Mouse (Mus musculus): Measurements from ENCODE around the gene Pabpn1l.
A peak's percentile ranks its signal among the peaks of the same experiment; 100 is the strongest.

The Pabpn1l gene

GRCm38 (mm10) chr8:122622727-122623126 lies at the start of gene Pabpn1l:
TSS of gene Pabpn1l (minus strand) at chr8:122622739.
- no peak for DNase-seq

- DNase-seq, result no peak
Measured at GRCm38 (mm10) chr8:122671894-122672293, 49.4 kb upstream of the Pabpn1l start.

- no peak for DNase-seq
Measured at GRCm38 (mm10) chr8:122670718-122671117, 48.2 kb upstream of the Pabpn1l start.

- no peak for DNase-seq
Measured at GRCm38 (mm10) chr8:122670001-122670400, 47.5 kb upstream of the Pabpn1l start.

- no peak for DNase-seq
Measured at GRCm38 (mm10) chr8:122669370-122669769, 46.8 kb upstream of the Pabpn1l start.

GRCm38 (mm10) chr8:122667854-122668253 lies 45.3 kb upstream of the Pabpn1l start:
- DNase-seq, result no peak

- no peak for DNase-seq
Measured at GRCm38 (mm10) chr8:122666827-122667226, 44.3 kb upstream of the Pabpn1l start.

- no peak for DNase-seq
Measured at GRCm38 (mm10) chr8:122666338-122666764, 43.8 kb upstream of the Pabpn1l start.

GRCm38 (mm10) chr8:122665667-122666316 lies 43.3 kb upstream of the Pabpn1l start:
- DNase-seq, result no peak

GRCm38 (mm10) chr8:122665221-122665620 lies 42.7 kb upstream of the Pabpn1l start:
- DNase-seq, result no peak

- no peak for DNase-seq
Measured at GRCm38 (mm10) chr8:122663670-122664069, 41.1 kb upstream of the Pabpn1l start.

- DNase-seq, result no peak
Measured at GRCm38 (mm10) chr8:122663106-122663505, 40.6 kb upstream of the Pabpn1l start.

GRCm38 (mm10) chr8:122661894-122662293 lies 39.4 kb upstream of the Pabpn1l start:
- no peak for DNase-seq

- DNase-seq, result peak; percentile 89
Measured at GRCm38 (mm10) chr8:122661138-122661537, 38.6 kb upstream of the Pabpn1l start.

- no peak for DNase-seq
Measured at GRCm38 (mm10) chr8:122660022-122660421, 37.5 kb upstream of the Pabpn1l start.

- DNase-seq, result no peak
Measured at GRCm38 (mm10) chr8:122658807-122659160, 36.2 kb upstream of the Pabpn1l start.

GRCm38 (mm10) chr8:122658149-122658806 lies 35.7 kb upstream of the Pabpn1l start:
- peak; percentile 86 for DNase-seq

GRCm38 (mm10) chr8:122656056-122656999 lies 33.8 kb upstream of the Pabpn1l start:
- no peak for DNase-seq

- DNase-seq, result no peak
Measured at GRCm38 (mm10) chr8:122654768-122655167, 32.2 kb upstream of the Pabpn1l start.

GRCm38 (mm10) chr8:122652643-122653042 lies 30.1 kb upstream of the Pabpn1l start:
- DNase-seq, result no peak

GRCm38 (mm10) chr8:122651326-122651921 lies 28.9 kb upstream of the Pabpn1l start:
- DNase-seq, result no peak

GRCm38 (mm10) chr8:122648192-122648970 lies 25.8 kb upstream of the Pabpn1l start:
- no peak for DNase-seq
